Mouse (Mus musculus) 416B (cell line): ENCODE measurements at regions not wholly inside any gene's neighbourhood (a gene's known extent, or its start where the extent isn't known, plus 50 kb on each side); places are given as distances from the start of the nearest gene placed in this dataset.

Experiments
- DNase-seq: peaks from one replicate; pipeline ENCODE4 v3.0.0; 2011; ENCODE audit warnings: low read depth

DNA sequence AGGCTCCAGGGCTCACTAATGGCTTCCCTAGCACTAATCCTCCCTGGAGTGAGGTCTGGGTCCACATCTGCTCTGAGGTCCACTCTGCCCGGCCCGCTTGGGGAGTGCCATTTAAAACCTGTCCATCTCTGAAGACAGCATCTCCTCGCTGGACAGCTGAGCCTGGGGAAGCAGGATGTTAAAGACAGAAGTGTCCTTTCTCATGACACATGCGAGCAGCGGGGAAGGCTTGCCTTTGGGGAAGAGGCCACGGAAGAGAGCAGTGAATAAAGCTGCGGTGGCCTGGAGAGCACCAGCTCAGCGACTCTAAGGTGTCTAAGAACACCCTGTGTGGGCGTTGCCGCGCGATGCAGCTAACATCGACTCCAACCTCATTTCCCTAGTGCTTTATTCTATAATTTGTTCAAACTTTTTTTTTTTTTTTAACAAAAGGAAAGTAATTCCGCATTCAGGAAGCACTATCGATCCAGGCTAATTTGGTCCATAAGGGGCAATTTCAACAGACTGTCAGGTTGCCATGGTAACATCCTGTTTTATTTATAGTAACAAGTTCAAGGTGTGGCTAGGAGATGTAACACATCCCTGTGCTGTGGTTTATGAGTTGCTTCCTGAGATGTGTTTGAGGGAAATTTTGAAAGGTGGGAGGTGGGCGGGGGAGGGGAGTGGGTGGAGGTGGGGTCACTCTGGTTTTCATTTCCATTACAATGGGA lies 120.0 kb downstream of the Cartpt start:
- no peak for DNase-seq

DNA sequence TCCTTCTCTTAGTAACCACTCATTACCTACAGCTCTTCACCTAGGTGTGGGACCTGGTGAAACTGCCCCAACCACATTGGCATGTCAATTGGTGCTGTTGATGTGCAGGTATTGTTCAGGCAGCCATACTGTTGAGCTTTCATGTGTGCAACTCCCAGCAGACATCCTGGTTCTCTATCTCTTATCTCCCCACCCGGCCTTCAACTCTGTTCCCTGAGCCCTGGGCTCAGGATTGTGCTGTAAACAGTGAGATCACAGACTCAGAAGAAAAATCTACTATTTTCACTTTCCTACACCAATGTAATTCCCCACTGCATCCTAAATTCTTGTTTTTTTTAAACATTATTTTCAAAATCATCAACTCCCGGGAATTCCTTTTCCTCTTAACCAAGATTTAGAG lies 122.1 kb downstream of the Cartpt start:
- no peak for DNase-seq

DNA sequence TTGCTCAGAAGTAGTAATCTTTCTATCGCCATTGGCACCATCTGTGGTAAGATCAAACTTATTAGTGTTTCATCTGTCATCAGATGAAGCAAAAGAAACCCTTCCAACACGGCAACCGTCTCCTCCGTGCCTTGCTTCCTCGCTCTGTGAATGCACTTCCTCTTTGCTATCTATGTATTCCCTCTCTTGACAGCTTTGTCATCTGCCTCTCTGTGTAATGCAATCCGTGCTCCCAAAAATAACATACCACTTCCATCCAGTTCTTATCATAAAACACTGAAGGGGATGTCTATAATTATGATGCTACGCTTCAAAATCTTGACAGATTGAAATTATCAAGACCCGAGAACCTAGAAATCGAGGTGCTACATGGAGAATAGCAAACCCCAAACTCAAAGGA lies 123.2 kb downstream of the Cartpt start:
- no peak for DNase-seq

DNA sequence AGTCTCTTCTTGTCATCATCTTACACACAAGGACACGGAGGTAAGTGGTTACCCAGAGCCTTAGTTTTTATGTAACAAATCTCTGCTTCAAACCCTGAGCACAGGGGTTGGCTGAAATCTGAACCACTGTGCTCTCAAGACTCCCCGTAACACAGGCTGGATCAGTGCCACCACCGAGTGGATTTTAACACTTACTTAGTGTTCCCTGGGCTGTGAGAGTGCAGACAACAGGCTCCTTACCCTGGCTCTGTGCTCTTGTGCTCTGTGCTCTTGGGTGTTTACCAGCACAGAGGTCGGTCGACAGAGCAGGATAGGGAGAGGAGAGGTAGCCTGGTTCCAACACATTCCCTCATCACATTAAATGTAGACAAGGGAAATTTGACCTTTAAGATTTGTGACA lies 134.9 kb downstream of the Cartpt start:
- DNase-seq, result no peak

DNA sequence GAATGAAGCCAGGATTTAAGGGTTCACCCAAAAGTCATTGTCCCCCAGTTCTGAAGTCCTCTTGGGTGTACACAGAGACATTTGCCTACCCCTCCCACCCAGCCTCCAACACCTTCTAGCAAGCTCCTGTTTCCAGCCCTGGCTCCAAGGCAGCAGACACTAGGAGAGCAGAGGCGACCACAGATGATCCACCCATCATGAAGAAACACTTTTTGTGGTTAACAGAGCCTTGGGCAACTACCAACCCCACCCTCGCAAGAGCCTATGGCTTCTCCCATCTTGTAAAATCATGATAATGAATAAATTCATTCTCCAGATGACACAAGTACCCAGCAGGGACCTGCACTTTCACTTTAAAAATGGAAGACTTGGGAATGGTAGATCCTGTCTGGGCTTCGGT lies 136.1 kb downstream of the Cartpt start:
- peak; percentile 48 for DNase-seq

DNA sequence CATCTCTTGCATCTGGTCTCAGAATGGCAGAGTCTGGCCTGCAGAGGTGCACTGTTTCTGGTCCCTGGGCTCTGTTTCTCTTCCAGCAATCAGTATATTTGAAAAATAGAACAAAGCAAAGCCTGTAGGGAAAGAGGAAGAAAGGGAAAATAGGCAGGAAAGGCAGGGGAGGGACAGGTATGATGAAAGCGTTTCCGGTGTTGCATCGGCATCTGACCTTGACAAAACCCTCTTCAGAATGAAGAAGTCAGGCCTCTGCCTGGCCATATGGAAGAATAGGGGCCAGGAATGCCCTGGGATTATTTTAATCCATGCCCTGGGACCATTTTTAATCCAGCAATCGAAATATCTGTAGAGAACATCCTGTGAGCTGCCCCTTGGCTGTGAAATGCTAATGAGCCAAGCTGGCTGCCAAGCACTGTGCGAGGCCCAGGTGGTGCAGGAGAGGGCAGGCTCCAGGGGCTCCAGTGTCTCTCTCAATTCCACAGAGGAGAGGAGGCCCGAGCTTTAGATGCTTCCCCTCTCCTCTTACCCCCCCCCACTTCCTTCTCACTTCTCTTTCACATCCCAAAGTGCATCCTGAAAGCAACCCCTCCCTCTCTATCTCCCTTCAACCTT lies 136.7 kb downstream of the Cartpt start:
- peak; percentile 28 for DNase-seq

DNA sequence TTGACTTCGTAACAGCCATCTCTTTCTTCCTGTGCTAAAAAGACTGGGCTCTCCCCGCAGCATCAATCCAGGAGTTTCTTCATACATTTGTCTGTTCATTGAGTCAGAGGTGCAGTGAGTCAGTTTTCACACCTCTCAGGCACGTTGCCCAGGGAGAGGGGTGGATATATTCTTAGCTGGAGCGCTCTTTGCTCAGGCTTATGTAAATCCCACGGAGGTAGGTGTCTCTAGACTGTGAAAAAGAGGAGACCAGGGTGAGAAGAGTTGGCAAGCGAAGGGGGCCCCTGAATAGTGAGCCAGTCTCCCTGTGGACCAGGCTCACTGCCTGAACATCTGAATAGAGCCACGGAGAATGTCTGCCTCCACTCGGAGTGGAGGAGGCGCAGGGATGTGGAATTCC lies 139.0 kb downstream of the Cartpt start:
- DNase-seq, result no peak

DNA sequence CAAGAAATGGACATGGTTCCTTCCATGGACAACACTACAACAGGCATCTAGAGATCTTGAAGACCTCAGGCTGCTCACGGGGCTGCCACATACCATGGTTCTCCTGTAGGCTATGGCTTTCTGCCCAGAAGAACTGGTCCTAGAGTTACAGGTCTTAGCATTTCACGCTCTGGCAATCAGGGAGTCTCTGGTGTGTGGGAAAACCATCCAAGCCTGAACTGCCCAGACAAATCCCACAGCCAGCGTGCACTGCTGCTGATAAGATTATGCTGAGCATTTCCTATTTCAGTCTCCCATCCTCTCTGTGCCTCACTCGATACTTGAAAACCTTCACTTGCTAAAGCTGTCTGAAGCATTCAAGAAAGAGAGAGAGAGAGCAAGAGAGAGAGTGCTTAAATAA lies 139.5 kb downstream of the Cartpt start:
- no peak for DNase-seq

DNA sequence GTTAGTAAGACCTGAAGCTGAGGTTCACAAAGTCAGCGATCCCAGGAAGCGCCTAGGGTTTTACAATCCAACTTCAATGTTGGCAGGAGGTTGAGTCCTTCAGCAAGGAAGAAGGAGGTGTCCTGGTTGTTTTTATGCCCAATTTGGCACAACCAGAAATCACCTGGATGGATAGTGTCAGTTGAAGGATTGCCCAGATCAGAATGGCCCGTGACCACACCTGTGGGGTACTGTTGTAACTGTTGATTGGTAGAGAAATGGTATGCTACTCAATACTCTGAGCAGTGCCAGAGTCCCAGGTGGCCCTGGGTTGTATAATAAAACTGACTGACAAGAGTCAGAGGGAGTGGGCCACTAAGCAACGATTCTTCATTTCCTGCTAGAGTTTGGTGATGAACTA lies 140.2 kb downstream of the Cartpt start:
- no peak for DNase-seq

DNA sequence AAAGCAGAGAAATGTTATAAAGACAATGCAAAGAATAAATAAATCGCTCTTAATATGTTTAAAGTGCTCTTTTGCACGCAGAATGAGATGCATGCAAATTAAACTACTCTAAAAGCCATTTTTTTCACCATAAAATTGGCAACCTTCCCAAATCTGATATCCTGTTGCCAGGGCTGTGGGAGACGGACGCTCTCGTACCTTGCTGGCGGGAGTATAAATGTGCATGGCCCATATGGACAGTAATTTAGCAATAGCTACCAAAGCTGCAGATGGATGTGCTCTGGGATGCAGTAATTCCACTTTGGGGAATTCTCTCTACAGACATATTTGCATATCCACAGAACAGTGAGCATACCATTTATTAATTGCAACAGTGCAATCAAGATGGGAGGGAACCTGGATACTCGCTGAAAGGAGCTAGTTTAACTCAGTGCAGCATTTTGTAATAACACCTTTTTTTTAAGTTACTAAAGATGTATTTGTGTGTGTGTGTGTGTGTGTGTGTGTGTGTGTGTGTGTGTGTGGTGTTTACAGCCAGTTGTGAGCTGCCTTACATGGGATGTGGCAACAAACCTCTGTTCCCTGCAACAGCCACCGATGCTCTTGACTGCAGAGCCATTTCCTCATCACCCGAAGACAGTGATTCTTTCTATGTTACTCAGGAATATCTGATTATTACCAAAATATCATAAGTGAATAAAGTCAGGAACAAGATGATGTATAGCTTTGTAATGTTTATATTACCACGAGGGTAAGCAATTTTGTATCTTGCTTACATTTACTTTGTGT lies 141.4 kb downstream of the Cartpt start:
- DNase-seq, result no peak

DNA sequence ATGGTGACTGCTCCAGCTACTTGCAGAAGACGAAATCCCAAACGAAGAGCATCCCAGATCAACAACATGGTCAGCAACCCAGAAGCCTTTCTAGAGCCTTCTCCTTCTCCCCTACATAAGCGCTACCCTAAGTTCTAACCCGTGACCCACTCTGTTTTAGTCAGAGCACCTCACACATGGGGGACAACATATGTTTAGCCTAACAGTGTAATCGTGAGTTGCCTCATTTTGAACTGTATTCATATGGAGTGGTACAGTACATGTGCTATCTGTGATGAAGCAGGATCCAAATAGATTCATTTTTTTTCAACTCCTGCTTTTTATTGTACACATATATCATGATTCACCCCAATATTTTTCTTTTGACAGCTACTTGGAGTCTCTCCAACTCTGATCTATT lies 146.2 kb downstream of the Cartpt start:
- DNase-seq, result no peak

DNA sequence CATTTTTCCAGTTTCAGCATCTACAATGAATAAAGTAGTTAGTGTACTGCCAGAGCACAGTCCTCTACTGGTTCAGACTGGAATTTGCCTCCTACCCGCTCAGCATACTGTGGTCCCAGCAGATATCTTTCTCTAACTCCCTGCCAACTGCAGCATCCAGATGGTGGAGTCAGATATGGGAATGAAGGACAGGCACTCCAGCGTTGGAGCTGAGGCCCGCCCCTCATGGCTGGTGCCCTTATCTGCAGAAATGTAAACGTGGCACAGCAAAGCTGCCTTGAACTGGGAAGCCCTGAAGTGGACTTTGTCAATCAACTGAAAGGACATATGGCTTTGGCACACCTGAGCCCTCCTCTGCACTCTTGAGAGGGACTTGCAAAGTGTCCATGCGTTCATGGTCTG lies 146.6 kb downstream of the Cartpt start:
- no peak for DNase-seq

DNA sequence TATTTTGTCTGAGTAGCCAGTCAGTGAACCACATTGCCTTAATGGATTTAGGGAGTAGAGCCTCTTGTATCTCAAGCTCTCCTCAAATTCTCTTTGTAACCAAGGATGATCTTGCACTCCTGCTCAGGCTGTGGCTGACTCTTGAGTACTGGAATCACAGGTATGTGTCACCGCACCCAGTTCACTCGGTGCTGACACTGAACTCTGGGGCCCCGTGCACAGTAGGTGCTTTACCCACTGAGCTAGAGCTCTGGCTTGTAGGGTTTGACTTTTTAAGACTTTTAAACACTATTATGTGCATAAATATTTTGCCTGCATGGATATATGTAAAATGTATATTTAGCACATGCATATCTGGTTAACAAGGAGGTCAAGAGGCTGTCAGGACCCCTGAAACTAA lies 147.4 kb downstream of the Cartpt start:
- DNase-seq, result no peak

DNA sequence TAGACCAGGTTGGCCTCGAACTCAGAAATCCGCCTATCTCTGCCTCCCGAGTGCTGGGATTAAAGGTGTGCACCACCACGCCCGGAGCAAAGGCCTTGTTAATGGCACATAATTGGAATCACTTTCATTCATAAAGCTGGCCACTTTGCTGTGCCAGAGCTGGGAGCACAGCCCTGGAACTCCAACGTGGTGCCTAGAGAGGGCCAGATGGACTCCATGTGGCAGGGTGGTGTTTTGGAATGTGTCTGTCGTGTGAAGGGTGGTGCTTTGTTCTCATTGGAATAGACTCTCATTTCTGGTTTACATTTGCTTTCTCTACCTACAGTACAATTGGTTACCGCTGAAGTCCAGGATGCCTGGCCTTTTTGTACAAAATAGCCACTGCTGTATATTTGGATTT lies 150.2 kb downstream of the Cartpt start:
- no peak for DNase-seq

DNA sequence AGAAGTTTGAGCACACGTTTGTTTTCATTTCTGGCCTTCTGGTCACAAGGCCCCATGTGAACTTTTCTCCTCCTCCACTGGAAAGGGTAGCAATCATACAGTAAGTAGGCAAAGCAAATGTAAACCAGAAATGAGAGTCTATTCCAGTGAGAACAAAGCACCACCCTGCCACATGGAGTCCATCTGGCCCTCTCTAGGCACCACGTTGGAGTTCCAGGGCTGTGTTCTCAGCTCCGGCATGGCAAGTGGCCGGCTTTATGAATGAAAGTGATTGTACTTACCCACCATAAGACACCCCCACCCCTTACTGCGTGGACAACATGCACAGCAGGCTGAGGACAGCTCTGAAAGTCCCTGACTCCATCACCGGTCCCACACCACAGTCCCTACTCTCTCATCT lies 151.5 kb downstream of the Cartpt start:
- DNase-seq, result no peak

DNA sequence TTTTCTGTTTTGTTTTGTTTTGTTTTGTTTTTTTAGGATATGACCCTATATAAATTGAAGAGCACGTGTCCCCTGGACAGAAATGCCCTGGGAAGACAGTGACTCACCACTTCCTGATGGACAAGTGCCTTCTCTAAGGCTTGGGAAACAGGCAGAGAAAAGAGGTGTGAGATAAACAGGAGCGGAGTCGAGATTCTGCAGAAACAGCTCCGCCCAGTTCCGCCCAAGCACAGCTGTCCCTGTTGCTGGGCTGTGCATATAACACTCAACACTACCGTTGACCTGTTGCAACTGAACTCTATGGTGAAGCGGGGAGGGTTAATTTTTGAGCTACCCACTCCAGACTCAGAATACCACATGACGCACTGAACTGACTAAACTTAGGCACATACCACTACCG lies 152.8 kb downstream of the Cartpt start:
- no peak for DNase-seq

DNA sequence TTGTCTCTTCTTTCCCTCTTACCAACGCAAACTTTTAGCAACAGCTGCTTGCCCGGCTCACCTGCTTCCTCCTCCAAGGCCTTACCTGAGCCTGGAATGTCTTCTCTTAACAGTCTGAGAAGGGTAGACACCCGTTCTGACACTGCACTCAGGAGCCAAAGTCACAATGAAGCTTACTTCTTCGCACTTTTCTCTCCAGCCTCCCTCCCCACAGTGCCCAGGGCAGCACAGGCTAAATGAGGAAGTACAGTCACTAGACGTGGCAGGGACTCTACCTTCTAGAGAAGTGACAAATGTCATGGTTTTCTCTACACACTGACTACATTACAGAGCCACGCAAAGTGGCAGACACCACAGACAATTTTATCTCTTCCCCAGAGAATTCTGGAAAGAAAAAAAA lies 155.4 kb downstream of the Cartpt start:
- peak; percentile 15 for DNase-seq

DNA sequence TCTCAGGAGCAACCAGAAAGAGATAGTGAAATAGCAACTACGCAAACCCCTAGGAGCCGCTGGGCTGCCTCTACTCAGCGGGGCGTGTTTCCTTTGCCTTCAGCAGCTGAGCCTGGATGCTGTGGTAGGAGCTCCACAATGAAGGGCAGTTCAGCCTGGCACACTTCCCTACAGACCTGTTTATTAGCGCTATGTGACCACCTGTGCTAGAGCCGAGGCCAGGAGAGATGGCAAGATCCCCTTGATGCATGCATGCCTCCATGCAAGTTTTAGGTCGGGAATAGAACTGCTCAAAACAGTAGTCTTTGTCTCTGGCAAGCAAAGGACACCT lies 156.1 kb downstream of the Cartpt start:
- DNase-seq, result no peak

DNA sequence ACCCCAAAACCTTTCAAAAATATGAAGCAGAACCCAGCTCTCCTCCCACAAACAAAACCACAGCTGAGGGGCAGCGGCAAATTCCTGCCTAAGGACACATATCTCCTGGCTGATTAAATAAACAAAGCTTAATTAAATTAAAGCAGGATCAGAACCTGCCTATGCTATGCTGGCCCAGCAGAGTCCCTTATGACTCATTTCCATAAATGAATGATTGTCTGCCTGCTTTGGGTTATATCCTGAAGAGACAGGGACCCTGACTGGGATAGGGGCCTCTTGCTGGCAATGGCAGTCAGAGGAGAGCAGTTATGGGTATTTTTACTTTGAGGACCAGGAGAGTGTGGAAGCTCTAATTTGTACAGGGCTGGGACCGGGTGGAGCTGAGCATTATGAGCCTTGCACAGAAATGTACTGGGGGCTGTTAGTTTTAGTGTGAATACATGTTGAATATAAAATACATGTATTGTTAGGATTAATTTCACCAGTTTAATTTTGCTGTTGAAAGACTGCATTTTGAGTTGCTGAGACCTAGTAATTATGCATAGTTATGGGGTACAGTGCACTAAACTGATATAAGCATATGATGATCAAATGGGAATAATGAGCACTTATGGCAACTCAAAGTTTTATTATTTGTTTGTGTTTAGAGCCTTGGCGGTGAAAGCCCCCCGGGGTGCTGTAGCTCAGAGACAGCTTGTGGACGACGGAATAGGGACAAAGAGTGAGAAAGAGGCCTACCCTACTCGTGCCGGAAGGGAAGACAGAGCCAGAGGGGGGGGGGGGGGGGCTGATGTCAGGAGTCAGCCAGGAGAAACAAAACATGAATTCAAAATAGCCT lies 156.7 kb downstream of the Cartpt start:
- no peak for DNase-seq

DNA sequence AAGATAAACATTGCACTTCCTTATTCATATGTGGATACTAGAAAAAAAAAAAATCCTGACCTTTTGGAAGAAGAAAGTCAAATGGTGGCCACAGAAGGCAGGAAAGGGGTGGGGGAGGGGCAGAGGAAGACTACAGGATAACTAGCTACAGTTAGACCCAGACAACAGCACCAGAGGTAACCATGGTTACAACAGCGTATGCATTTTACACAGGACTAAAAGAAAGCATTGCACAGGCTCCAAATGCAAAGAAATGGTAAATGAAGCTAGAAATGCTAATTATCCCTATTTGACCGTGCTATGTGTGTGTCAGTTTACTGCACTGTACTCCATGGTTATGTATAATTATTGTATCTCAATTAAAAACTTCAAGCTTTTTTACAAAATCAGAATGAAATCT lies 158.4 kb downstream of the Cartpt start:
- DNase-seq, result no peak

DNA sequence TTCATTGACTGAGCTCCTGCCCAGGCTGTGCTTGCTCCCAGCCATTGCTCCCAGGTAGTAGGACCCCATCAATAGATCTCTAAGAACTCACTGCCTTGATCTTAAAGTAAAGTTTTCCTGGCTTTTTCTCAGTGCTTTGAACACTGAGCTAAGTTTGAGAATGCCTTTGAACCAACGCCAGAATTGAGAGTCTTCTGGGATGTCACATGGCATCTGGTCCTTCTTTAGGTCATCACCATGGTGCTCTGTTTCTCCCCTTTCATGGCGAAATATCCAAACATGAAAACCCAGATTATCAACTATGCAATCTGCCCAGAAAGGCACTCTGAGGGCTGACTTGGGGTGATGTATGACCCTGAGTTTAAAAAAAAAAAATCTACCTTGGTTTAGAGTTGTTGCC lies 158.9 kb downstream of the Cartpt start:
- no peak for DNase-seq

DNA sequence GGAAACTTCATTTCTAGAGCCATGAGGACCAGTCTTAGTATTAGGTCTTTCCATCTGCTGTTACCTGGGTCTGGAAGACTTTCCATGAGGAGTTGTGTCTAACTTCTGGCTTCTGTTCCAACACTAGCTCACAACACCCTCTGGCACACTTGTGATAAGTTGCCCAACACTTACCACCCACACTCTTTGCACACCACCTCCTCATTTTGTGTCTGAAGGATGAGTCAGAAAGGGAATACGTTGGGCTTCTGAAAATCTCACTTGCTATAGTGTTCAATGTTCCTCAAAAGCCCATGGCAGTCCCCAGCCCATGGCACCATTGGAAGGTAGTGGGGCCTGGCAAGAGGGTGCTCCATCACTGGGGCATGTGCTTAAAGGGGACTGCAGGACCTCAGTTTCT lies 161.5 kb downstream of the Cartpt start:
- no peak for DNase-seq

DNA sequence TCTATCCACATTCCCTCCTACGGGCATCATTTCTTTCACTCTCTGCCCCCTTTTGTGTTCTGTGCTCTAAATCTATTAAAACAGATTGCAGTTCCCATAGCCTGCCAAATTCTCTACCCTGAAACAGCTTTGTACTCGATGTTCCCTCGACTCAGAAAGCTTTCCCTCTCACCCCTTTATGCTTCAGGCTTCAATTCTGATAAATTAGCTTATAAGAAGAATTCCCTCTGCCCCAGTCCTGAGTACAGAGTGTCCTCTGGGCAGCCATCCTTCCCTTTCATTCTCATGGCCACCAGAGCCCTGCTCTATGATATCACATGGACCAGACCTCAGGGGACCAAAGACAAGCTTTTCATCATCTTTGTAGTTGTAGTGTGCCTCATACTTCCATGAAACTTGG lies 163.6 kb downstream of the Cartpt start:
- DNase-seq, result no peak
